Mouse (Mus musculus): ENCODE measurements at regions not wholly inside any gene's neighbourhood (a gene's known extent, or its start where the extent isn't known, plus 50 kb on each side); places are given as distances from the start of the nearest gene placed in this dataset.

DNA sequence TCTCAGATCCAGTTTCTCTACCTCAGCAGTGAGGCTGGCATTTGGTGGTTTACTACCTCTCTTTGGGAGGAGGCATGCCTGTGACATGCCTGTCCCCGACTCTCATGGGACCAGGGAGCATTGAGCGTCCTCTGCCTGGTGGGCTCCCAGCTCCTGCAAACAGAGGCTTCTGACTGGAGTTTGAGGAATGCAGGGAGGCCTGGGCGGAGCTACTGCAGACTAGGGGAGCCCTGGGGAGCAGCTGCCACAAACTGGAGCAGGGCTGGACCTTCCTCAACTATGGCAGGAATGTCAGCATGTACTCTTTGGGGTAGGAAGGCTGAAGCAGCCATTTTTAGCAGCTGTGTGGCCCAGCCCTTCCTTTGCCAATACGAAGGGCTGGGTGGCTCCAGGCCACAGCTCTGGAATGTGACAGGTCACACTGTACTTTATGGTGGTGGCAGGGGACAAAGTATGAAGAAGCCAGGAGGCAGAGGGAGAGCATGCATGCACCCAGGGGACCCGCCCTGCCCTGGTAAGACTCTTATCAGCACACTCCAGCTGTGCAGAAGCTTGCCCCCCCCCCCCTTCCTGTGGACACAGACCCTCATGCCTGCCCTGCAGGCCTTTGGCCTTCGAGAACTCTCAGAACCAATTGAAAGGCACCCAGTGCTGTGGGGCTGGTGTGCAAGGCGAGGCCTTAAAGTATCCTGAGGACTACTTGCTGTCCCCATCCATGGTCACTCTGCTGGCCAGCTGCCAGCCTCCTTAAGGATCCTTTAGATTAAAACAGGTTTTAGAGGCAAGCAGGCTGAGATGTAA lies 129.5 kb downstream of the Gadd45g start:
- DNase-seq = no peak

DNA sequence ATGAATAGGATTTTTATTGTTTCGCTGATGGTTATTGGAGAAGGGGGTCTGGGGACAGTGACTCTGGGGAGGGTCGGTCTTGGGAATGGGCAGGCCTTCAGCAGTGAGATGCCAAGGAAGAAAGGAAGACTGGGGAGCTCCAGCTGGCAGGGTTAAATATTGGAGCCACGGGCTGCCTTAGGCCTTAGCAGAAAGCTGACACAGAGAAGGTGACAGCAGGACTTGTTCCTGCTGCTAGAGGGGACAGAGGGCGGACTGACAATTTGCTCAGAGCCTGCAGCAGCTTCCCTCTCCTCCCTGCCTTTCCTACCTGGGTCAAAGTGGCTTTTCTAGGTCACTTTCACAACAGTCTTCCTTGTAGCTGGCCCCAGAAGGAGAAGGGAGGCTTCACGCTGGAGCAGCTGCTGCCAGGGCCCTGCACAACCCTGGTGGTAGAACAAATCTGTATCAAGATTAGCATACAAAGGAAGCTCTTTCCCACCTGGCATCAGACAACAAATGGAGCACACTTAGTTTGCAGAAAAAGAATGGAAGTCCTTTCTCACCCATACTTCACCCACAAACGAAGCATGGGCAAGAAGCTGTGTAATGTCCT lies 130.2 kb downstream of the Gadd45g start:
- no peak for DNase-seq

DNA sequence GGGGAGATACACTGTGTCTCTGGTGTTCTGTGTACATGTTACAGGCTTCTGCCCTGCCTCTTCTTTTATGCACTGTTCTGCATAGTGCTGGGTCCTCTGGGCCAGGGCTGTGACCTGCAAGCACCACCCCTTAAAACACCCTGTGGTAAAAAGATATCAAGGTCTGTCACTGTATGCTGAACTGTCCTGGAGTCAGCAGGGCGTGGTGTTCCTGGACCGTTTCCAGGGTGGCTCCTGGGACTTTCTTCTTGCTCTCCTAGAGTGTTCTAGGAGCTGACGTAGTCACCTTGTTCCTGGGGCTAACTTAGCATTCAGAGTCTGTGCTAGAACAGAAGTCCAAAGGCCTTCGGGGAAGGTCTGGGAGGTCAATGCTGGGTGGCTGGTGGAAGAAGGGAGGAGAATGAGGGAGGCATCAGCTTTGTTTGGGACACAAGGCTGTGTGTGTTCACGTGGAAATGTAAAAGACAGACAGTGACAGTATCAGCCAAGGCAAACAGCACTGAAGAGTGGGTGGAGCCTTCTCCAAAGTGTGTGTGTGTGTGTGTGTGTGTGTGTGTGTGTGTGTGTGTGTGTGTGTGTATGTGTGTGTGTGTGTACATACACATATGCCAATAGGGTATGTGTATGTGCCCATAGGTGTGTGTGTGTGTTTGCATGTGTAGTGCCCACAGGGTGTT lies 133.0 kb downstream of the Gadd45g start:
- no peak for DNase-seq

DNA sequence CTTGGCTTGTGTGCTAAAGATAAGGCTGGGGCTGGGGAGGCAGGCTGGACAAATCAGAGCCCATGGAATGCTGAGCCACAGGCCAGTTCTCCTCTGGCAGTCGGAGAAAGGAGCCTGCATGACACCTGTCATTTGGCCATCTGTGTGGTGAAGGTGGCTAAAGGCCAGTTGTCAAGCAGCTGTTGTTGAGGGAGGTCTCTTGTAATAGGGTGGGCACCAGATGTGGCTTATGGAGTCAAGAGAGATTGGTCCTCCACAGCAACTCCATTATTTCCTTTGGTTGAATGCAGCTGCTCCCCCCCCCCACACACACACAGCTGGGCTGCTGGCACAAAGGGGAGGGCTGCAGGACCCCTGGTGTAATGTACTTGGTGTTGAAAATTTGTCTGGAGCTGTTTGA lies 133.9 kb downstream of the Gadd45g start:
- no peak for DNase-seq

DNA sequence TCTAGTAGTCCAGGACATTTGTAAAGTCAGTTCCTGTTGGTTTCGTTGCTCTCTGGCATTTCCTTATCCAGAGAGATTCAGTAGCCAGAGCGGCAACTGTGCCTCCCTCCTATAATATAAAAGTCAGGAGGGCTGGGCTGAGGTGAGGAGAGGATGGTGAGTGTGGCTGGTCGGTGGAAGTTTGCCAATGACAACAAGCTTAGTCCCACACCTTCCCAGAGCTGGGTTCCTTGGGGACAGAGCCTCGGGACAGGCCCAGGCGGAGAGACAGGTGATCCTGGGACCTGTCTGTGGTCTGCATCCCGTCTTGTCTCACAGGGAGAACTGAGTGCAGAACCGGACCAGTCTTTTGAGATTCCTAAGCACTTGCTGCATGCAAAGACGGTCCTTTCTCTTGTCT lies 136.5 kb downstream of the Gadd45g start:
- DNase-seq = no peak

DNA sequence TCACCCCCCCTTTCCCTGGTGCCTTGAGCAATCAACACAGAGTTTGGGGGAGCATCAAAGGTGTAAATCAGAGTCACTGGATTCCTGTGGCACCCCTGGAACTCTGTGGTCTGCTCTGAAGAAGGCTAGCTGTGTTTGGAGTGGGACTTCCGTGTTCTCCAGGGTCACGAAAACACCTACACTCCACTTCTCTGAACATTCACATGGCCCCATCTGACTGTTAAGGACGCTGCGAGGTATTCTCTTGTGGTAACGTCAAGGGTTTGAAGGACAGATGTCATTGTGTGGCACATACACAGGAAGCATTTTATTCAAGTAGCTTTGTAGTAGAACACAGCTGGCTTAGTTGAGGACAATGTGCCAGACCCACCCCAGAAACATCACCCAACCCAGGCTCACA lies 137.1 kb downstream of the Gadd45g start:
- no peak for DNase-seq

DNA sequence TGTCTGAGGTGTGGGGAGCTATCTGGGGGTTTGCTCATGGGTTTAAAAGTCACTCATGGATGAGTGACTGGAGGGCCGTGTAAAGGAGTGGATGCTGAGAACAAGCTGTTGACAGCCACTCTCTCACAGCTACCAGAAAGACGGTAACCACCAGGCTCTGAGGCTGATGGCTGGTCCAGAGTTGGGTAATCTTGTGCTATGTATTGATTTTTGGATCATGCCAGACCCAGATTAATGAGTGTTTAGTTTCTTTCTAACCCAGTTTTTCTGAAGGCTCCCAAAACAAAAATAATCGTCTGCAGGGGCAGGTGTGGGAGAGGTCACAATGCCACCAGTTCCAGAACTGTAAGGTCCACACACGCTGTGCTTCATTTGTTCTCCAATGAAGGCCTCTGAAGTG lies 144.9 kb downstream of the Gadd45g start:
- no peak for DNase-seq

DNA sequence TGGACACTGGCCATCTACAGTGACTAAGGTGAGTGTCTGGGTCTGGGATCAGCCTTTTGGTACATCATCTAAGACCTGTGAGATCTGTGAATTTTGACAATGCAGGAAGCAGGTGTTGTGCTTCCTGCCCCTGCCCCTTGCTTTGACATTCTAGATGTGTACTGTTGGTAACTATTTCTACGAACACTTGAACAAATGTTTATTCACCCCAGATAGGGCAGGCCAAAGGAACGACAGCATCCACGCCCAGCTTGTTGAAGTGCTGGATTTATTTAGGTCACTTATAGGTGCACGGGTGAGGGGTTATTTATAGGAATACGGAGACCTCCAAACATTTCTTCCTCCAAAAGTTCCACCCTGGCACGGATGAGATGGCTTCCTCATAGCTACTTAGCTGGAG lies 146.4 kb downstream of the Gadd45g start:
- no peak for DNase-seq

DNA sequence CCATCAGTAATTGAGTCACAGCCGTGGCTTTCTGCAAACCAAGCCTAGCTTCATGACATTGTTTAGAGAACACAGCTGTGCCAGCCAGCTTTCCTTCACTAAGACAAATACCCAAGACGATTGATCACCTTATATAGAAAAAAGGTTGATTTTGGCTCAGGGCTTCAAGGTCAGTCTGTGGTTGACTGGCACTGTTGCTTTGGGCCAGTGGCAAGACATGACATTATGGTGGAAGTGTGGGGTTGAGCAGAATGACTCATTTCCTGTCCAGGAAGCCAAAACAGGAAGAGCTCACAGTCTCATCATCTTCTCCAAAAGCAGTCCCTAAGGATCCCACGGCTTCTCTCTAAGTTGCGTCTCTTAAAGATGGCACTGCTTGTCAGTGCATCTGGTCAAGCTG lies 149.7 kb downstream of the Gadd45g start:
- no peak for DNase-seq

DNA sequence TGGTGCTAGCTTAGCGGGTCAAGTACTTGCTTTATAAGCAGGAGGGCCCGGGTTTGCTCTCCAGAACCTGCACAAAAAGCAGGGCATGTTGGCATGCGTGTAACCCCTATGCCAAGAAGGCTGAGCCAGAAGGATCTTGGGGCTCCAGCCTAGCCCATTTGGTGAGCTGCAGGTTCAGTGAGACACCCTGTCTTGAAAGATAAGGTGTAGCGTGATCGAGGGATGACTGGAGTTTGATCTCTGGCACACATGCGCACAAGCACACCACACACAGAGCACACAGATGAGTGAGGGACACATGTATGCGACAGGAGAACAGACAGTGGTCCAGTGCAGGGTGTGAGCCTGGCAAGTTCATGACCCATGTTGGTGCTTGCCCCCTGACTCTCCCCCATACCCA lies 152.1 kb downstream of the Gadd45g start:
- no peak for DNase-seq

DNA sequence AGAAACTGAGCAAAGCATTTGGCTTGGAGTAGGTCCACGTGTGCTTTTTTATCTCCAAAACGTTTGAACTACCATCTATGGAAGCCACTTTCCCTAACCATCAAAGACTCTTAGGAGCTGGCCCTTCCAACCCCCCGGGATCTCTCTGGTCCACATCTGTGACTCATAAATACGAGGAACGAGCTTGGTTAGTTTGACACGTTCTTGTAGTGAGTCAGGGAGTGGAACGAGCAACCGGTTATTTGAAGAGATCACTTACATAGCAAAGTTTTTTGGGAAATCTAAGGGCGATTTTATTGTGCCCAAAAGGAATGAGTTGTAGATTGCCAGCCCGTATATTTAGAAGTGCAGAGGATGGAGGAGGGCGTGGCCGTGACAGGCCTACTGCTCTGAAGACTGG lies 155.3 kb downstream of the Gadd45g start:
- DNase-seq = no peak

DNA sequence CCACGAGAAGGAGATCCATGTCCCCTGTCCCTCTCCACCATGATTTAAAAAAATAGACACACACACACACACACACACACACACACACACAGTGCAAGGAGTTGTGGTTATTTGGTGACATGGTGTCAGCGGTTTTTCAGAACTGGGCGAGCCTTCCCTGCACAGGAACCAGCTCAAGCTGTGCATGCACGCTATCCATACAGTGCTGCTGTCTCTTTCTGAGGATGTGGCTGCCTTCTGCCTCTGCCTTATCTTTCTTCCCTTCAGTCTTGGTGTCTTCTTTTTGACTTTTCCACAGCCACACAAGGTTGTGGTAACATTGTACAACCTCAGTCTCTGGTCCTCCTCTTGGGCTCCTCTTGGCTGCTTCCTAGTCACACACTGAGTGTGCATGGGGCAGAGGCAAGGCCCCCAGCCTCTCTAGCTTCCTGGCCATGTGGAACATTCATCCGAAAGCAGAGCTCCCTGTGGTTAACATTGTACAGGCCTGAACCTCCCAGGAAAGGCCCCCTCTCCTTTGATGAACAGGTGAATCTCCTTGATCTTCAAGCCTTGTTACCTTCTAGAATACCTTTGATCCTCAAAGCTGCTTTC lies 157.6 kb downstream of the Gadd45g start:
- no peak for DNase-seq

DNA sequence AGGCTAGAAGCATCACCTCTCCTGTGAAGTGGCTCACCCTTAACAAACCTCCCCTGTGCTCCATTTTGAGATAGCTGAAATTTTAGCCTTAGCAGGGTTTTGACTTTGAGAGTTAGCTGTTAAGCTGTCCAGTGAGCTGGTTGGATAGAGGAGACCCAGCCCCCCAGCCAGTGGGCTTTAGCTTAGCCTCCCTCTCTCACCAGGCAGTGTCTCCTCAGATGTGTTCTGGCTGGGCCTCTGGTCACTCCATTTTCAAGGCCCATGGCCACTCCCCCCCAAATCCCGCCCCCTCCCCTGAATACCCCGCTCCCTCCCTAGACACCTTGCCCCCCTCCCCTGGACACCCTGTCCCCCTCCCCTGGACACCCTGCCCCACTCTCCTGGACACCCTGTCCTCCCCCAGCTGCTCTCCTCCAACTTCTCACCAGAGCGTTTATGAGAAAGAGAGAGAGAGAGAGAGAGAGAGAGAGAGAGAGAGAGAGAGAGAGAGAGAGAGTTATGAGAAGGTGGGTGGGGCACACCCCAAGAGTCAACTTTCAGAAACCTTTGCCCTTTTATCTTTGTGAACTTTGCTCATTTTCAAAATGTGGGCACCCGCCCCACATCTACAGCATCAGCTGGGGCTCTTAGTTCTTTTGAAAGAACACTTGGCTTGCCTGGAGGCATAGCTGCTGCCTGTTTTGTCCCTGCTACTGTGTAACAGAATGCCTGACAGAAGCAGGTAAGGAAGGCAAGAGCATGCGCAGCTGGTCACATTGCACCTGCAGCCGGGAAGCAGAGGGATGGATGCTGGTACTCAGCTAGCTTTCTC lies 161.3 kb downstream of the Gadd45g start:
- no peak for DNase-seq

DNA sequence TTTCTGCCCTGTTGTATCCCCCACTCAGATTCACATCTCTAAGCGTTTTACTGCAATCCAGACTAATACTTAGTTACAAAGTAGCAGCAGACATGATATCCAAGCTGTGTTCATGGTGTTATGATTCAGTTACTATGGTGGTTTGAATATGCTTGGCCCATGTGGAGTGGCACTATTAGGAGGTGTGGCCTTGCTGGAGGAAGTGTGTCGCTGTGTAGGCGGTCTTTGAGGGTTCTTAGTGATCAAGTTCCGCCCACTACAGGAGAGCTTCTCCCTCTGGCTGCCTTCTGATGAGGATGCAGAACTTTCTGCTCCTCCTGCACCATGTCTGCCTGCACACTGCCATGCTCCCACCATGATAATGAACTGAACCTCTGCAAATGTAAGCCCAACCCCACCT lies 162.8 kb downstream of the Gadd45g start:
- DNase-seq = no peak

DNA sequence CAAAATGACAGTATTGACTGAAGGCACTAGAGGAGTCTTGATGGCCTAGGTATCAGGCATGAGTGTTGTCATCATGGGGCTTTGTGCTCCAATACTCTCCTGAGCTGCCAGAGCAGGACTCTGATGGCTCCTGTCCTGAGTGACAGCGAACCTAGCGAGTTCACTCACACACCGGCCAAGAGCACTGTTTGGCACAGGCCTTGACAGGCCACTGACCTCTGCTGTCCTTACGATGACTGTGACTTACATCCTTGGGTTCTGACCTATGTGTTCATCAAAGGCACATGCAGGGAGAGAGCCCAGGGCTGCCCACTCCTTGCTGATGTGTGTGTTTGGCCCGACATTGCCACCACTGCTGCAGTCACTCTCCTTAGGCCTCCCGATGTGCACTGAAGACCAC lies 163.3 kb downstream of the Gadd45g start:
- no peak for DNase-seq

DNA sequence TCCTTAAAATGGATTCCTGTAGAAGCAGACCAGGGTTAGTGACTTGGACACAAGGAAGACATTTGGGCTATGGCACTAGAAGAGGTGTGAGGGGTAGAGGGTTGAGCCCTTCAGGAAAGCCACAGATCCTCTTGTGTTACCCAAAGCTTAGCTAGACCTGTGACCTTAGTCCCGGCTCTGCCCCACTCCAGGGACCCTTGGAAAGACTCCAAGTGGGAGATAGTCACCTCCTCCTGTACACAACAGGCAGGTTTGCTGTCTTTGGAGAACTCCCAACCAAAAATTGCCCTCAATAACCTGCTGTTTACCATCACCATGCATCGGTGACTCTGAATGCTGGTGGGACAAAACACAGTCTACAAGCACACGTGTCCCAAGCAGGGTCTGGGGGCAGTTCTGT lies 164.5 kb downstream of the Gadd45g start:
- DNase-seq = no peak

DNA sequence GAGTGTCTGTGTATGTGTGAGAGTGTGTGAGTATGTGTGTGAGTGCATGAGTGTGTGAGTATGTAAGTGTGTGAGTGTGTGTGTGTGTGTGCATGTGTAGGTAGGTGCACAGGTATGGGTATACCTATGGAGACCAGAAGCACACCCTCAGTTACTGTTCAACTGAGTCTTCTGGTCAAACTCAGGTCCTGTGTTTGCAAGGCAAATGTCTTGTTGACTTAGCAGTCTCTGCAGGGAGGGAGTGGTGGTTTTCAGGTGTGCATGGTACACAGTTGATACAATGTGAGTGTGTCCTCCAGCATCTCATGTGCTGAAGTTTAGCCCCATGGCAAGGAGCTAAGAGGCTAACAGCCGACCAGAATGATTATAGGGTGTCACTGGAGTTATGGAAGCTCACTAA lies 166.7 kb downstream of the Gadd45g start:
- no peak for DNase-seq

DNA sequence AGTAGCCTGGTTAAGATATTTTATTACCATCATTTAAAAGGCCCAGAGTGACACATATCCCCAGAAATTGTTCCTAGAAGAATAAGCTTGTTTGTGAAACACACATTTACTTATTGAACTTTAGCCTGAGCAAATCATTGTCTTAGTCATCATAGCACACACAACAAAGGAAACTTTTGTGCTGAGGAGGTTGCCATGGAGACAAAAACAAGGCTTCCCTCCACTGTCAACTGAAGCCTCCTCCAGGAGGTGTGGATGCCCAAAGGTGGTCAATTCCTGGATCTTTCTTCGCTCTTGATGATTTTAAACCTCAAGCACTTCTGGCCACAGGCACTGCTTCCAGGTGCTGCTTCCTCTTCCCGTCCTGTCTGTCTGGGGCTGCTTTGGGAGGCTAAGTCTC lies 167.3 kb downstream of the Gadd45g start:
- DNase-seq = no peak

DNA sequence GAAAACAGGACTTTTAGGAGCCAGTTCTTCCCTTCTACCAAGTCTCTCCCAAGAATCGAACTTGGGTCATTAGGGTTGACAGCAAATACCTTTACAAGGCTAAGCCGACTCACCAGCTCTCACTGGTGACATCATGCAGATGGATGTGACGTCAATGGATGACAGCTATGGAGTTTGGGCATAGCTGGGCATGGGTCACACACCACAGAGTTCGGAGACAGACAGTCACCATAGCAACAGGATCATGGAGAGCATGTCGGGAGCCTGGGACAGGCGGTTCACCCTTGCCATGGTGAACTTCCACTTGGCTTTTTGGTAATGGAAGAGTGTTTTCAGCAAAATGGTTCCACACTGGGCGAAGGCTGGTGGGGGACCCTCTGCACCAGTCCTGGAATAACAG lies 168.1 kb downstream of the Gadd45g start:
- DNase-seq = no peak

DNA sequence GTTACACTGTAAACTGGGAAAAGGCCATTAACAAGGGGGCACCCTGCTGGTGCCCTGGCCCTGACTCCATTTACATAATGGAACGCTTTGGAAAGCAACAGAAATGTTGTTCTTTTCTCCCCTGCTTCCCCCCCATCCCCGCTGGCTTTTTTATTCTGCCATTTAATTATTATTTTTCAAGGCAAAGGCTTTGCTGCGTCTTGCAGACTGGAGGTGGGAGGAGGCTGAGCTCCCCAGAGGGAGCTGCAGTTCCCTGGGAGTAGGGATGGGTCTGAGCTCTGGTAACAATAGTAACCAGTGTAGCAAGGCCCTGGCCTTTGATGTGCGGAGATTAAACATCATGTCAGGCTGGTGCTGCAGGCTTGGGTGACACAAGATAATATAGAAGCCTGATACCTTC lies 168.6 kb downstream of the Gadd45g start:
- DNase-seq = no peak

DNA sequence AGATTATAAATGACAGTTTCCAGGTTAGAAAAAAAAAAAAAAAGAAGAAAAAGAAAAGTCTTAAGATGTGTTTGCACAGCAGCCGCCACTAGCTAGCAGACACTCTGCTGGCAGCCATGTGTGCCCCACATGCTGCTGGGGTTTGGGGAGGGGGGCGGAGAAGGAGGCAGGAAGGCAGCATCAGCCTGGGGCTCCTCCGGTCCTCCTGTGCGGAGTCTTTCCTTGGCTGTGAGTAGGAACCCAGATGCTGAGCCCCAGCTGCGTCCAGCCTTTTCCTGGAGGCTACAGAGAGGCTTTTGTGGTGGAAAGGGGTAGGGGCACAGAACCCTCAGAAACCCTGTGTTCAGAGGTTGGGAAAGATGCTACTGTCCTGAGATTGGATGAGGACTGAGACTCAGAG lies 169.0 kb downstream of the Gadd45g start:
- no peak for DNase-seq

DNA sequence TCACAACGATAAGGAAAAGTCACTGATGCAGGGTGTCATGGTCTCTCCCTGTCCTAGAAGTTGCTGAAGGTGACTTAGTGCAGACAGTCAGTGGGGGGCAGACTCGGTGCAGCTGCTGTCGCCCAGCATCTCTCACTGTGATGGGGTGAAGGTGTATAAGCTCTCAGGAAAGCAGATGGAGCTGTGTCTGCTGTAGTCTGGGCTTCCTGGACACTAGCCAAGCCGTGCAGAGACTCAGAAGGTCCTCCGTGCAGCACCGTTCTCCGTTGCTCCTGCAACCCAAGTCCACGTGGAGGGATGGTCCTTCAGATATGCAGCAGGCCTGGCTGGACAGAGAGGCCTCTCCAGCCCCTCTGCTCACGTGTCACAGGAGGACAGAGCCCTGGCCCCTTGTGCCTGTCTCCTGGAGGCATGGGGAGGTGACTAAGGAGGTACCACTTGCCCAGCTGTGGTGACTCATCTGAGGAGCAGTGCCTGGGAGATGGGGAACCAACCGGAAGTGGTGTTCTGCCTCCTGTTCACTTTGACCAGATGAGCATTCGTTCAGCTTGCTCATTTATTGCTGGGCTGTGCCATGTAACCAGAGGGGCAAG lies 171.2 kb downstream of the Gadd45g start:
- no peak for DNase-seq

DNA sequence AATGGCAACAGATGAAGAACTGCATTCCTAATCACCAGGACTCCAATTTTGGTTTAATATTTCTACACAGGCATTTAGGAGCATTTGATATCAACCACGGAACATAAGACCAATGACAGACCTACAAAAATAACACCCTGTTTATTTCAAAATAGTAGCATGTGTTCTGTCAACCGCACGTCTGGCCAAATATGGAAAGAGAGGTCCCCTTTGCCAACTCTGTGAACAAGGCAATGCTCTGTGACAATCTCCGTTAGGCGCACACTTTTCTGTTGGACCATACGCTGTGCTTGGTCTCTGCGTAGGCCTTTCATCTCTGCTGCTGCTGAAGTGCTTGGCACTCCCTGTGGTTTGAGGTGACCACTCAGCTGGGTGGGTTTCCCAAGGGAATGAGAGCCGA lies 173.2 kb downstream of the Gadd45g start:
- no peak for DNase-seq
